Mouse (Mus musculus) c-Kit-positive CD71-negative TER-119-negative erythroid progenitor cells, embryonic 14.5 days (primary cell): ENCODE results near the gene Lama2.

ENCODE experiments used
- DNase-seq: peaks from one replicate; pipeline ENCODE4 v3.0.0-alpha.2; 2013; ENCODE audit warnings: low read depth

Lama2 gene

DNA sequence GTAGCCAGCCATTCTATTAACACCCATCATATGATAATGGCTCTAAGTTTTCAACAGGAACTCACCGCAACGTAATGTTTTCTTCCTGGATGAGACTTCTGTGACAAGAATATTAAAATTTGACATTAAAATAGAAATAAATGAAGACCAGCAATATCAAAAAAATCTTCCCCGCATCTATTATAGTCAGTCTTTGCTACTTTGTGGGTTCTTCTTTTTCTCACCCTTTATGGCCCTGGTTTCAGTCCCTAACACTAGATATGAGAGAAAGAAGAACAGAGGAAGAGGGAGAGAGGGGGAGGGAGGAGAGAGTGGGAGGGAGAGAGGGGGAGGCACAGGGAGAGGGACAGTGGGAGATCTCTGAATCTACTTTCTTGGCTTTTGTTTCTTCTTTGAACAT lies at the start of gene Lama2:
Lama2 (minus strand) TSS at position 101 of the 400 bp plus-strand sequence.
- DNase-seq = no peak

DNA sequence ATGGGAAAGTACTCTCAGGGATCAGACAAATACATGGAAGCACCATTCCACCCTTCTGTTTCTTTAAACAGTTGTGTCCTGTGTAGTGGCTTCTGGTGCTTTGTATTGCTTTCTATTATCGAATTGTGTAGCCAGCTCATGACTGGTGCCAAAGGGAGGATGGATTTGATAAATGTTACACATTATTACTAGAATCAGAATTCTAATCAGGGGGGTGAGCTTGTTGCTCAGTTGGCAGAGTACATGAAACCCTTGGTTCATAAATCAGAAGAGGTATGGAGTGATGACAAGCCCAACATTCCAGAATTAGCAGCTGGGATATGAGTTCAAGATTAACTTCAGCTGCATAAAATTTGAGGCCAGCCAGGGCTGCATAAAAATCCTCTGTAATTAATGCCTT lies 44.8 kb upstream of the Lama2 start:
- no peak for DNase-seq

DNA sequence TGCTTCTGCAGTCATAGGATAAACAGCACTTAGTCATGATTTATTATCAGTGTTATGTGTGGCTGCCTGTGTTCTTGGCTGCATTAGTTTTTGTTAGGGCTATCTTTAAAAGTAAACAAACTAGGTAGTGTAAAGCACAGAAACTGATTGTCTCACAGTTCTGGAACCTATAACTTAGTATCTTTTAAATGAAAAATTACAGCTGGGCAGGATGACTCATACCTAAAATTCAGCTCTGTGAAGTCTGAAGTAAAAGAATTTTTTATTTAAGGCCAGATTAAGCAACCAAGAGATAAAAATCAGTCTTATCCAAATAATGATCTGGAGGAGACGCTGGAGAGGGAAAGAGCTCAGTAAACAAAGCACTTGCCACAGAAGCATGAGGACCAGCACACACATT lies 43.8 kb upstream of the Lama2 start:
- no peak for DNase-seq

DNA sequence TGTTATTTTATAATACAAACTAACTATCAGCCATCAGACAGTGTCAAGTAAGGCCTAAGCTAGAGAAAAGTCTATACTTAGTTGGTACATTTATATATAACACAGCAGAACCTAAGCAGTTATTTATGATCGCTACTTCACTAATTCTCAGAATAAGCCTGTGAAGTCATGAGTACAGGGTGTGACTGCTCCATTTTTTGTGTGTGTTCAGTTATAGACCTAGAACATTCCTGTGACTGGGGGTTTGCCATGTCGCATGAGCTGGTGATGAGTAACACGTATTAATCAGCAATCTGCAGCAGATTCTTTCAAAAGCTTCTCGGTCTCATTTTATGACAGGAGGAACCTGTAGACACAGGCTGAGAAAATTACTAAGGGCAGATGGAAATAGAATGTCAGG lies 34.6 kb upstream of the Lama2 start:
- no peak for DNase-seq

DNA sequence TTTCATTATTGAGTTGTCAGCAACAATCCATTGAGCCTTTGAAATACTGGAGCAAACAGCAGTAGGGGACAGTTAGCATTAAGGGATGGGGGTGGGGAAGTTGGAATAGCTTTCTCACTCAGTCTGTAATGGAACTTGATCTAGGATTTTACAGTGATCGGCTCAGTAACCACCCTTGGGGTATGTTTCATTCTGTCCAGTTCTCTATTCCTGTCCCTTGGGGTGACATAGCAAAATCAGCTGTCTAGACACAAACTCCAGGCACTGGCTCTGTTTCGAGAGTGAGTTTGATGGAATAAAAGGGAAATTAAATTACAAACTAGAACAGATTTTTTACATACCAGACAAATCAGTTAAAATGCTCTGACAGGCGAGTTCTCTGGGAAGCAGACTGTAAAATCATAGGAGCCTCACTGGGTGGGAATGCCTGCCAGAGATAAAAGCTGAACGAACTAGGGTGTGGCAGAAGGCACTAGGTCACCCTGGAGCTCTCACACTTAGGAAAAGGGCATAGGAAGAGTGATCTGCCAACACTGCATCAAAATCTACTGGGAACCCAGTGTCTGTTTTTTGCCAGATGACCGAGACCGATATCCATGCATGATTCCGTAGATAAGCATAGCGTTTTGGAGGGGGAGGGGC lies 33.3 kb upstream of the Lama2 start:
- no peak for DNase-seq

DNA sequence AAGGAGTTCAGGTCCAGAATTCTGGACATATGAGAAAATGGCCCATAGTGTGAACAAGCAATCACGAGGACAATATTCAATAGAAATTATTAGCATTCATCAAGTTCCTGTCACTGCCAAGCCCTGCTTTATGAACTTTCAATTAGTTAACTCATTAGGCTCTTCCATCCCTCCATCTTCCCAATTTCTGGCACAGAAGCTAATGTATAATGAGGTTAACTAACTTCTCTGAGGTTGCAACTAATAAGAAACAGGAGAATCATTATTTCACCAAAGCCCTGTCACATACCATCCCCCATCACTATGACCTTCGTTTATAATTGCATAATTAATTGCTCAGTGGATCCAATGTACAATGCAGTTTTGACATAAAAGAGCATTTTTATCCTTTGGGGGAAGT lies 16.2 kb upstream of the Lama2 start:
- no peak for DNase-seq

DNA sequence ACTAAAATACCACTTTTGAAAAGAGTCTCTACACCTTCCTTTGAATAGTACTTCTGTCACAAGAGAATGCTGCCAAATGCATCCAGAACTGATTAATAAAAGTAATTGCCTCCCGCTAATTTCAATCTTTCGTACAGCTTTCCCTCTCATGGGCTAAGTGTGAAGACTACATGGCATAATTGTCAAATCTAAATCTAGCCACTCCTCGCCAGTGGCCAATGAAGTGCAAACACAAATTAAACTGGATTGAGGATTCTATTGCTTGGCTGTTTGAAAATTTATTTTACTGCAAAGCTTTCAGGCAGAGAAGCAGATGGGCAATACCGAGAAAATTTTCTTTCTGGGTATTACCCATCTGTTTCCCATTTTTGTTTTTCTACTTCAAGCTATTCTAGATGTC lies 11.4 kb upstream of the Lama2 start:
- no peak for DNase-seq

DNA sequence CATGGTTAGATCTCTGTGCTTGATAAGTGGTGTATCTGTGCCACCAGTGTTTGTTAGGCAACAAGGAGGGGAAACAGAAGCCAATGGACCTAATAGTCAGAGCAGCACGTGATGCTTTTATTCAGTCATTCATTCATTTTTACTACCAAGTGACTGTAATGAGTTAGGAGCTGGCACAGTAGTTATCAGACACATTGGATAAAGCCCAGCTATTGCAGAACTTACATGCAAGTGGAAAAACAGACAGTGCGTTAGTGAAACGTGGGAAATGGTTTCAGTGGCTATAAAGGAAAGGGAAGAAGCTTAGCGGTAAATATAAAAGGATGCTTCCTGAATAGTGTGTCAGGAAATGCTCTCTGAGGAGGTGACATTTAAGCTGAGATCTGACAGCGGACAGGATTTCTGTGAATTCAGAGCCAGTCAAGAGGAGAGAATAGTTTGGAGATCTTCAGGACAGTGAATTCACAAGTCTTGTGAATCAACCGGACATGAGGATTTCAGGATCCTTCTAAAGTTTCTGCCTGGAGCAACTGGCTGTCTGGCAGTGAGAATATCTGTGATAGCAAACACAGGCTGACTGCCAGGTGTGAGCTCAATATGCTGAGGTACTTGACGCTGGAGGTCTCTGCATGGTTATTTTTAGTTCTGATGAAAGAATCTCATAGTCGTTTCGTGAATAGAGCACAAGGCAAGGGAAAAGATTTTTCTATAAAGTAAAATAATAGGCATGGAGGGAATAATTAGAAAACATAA lies 2.3 kb upstream of the Lama2 start:
- DNase-seq = no peak

DNA sequence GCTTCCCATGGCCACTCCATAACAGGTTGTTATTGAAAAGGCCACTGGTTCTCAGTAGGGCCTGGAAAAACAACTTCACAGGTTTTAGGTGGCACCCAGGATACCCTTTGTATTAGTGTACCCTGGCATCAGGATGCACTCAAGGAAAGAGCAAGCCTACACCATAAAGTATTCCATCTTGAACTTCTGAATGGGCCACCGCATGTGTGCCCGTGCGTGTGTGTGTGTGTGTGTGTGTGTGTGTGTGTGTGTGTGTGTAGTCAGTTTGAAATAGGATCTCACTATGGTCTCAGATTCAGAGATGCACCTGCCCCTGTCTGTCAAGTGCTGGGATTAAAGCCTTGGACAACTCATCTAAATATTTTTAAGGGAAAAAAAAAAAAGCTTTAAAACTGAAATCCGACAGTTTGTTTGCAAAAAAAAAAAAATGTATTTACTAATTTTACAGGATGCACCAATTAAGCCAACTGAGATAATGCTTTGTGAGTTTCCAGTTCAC lies 2.0 kb downstream of the Lama2 start:
- no peak for DNase-seq

DNA sequence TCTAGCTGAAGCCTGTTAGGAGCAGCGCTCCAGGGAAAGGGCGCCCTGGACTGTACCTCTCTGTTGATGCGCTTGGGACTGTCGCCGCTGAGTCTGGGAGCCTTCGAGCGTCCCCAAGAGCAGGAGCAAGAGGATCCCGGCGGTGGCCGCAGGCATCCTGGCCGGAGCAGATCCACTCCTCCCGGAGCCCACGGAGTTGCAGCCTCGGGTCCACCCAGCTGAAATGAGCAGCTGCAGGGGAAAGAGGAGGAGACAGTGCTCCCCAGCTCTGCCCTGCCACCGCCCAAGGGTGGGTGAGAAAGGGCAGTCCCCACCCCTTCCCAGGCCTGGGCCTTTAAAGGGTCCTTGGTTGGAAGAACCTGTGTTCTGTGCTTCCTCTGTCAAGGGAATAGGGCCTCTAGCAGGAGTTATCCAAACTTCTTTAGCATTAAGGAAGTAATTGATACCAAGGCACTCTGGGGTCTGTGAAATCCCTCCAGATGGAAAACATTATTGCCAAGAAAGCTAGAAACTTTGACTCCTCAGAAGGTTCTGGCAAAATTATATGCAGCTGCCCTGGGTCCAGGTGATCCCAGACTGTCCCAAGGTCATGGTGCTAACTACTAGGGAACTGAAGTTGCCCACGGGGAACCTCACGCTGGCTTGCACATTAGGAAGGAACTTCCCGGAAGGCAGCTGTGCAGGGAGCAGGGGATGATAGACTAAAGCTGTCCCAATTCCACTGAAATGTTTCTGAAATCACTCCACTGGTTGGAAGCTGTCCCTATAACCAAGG lies 2.7 kb downstream of the Lama2 start:
- DNase-seq = no peak

DNA sequence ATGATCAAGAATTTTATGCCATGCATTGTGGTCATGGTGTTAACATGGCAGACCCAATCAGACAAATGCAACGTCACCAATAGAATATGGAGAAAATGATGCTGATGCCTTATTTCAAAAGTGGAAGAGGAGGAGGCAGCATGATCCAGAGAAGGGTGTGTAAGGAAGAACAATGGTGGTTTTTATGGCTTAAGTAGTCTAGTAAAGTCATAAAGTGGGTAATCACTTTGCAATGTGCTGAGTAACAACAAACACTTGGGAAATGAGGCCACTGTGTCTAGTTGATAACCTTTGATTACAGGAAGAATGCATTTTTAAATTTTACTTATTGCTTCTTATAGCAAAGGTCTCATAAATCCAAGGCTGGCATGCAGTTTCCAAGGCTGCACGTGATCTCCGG lies 23.9 kb downstream of the Lama2 start:
- DNase-seq = no peak

DNA sequence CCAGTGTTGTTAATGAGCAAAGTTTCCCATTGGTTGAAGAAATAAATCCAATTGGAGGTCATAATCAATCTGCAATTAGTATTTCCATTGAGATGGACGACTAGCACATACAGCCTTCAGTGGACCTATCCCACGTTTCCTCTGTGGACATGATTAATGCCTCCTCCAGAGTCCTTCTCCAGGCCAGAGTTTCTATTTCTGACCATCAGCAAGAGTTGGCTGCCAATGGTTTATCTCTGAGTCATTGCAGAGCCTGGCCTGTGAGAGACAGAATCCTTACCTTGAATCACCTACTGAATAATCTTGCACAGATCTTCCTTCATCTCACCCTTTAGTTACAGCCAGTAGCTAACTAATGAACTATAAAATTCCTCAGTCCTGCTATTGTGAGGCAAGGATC lies 86.3 kb downstream of the Lama2 start:
- no peak for DNase-seq

DNA sequence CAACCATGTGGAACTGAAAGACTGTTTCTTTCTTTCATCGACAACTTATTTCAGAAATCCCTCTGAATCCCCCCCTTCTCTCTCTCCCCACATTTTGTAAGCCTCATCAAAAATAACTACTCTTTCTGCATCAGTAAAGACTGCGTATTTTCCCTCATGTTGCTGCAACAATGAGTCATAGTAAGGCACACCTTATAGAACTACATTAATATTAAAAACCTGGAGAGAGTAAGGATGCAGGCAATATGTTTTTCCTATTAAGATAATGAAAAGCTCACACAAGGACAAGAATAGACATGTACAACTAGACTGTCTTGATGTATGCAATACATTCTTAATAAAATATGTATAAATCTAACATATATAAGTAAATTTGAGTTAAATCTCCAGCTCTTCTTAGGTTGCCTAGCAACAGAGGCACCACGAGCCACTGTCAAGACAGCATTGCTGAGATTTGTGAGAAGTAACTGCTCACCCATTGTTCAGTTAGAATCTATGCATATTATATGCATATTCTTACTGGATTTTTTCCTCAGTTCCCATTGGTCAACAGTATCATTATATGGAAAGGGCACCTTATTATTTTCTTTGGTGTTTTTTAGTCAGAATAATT lies 110.6 kb downstream of the Lama2 start:
- no peak for DNase-seq

DNA sequence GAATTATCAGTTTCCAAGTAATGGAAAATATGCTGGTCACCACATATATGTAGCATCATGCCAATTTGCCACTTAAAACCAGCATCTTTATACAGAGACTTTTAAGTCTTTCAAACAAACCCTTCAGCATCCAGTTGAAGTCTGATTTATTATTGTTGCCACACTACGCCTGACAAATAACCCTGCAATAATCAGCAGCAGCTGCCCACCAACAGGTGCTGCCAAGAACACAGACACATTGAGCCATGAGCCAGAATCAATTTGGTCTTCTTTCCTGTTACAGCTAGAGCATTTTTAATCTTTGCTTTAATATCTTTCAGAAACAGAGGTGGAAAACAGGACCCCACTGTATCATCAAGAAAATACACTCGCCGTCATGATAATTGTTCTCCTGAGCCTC lies 118.7 kb downstream of the Lama2 start:
- DNase-seq = no peak

DNA sequence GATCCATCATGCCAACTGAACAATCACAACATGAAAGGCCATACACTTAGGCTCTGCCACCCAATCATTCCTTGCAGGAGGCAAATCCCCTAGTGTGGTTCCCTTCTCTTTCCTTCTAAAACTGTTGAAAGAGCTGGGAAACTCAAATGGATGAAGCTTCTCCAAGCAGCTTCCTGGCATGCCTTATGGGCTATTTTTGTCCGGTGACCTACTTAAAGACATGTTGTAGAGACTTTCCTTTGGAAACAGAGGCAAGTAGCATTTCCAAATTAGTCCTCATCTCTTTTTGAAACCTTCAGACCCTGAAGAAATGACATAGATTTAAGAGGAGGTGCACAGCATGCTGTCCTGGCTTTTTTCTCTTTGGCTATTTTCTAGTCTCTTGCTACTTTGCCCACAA lies 131.1 kb downstream of the Lama2 start:
- no peak for DNase-seq

DNA sequence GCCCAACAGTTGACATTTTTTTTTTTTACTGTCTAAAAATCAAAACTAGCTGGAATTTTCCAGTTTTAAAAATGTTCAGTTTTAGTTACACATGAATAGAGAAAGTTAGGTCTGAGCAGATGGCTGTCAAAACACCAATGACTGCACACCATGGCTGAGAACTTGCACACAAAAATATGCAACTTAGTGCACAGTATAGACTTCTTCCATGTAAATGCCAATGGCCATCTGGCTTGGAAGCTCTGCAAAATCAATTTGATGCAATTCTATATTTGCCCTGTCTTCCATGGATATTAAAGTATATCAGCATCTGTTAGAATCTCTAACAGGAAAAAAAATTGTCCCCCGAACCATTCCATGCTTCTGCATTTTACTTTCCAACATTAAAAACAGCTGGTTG lies 135.5 kb downstream of the Lama2 start:
- no peak for DNase-seq

DNA sequence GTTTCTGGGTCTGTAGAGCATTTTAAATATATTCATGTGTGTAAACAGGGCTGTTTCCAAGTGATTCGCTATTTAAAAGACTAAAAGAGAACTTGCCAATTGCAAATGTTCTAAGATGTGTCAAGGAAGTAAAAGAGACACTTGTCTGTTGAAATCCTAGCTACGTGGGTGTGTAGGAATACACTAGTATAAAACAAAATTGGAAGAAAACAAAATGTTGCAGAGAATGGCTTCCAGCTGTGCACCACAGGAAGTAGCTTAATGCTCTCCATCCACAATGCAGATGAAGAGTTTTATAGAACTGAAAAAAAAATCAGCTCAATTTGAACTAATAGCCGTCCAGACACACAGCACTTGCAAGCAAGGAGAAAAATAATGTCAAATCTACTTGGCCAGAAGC lies 144.0 kb downstream of the Lama2 start:
- no peak for DNase-seq

DNA sequence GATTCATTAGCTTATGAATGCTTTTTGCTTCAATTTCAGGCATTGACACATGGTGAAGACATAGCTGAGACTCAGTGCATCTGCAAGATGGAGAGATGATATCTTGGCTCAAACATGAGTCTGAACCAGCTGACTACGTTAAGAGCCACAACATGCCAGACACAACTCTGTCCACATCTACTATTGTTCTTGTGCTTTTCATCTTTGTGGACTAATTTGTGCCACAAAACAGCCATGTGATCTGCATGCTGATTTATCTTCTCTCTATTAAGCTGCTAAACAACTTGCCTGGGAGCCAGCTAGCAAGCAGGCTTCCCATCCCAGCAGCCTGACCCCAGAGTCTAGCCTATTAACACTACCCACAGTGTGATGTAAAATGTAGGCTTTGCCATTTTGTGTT lies 151.3 kb downstream of the Lama2 start:
- no peak for DNase-seq

DNA sequence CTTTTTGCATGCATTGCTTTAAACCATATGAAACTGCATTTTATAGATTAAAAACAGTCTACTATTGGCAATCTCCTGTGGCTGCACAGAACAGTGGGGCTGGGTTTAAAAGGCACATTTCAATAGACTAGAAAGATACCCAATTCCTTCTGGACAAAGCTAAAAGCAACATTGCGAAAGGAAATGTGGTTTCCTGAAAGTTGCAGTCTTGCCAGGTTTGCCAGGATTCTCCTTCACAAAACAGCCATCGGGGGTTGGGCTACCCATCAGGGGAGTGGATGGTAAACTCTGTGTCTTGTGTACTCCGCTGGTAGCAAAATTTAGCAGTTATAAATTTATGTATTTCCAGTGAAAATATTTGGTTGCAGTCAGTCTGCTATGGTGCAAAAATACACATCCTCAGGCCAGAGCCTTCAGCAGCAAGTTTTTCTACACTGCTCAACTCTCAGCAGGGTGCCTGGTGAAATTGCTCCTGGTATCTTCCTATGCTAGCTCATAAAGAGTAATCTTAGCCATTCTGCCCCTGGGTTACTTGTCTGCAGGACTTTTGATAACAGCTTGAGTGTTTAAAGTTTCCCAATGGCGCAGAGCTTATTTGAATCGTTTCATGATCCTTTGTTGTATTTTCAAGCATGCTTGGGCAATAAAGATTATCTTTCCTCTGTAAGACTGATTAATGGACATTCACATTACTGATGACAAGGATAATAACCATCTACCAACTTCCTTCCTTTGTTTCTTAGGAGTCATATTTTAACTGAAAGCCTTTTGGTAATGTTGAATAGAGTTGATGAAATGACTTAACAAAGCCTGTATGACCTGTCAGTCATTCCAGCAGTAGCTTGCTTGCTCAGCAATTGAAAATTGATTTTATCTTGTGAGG lies 205.7 kb downstream of the Lama2 start:
- DNase-seq = no peak

DNA sequence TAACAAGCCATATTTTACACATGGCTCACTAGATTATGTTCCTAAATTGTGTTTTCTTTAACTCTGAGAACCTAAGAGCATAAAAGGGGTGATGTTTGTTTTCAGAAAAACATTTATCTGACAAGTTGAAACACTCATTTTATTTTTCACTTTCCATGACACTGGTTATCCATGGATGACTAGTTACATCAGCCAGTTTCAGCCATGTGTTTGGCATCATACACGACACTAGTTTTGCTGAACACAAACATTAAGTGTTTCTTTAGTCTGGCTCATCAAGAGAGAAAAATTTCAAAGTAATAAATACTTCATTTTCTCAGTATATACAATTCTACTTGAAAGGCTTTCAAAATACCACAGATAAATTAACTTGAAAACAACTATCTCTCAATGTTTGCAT lies 228.8 kb downstream of the Lama2 start:
- no peak for DNase-seq

DNA sequence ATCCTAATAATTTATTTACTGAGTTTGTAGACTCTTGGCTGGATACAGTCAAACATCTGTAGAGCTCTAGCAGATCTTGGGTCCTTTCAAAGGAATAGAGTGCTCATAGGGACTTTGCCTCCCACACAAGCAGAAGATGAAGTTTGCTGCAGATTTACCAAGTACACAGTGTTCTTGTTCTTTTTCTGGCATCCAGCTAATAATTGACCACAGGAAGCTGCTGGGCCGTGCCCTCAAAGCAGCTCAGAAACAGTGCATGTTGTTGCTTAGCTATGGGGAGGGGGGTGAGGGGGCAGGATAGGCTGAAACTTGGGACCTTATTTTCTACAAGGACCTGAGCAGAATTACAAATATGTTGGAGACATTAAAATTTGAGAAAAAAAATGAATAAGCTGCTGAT lies 232.0 kb downstream of the Lama2 start:
- no peak for DNase-seq

DNA sequence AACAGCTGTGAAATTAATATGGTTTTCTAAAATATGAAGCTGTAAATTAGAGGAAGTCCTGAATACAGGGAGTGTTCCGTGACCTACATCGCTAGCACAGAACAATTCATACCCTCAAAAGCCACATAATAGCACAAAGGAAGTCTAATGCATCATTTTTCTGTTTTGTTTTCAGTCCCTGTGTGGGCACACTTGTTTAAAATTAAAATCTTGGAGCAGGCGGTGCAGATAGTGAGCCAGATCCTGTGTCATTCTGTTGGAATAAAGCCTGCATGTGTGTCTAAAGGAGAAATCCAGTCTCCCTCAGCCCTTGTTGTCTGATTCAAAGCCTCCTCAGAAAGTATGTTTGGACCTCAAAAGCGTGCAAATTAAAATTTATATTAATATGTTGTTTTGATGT lies 234.9 kb downstream of the Lama2 start:
- no peak for DNase-seq
